Mouse (Mus musculus) kidney, postnatal 36 days (tissue): ENCODE results near the gene Try5.
"Not testable (repeated sequence)": the region's sequence is repeated elsewhere in the genome, so short reads cannot be mapped to it uniquely, and the experiment has no call there.

Experiments used
- DNase-seq, 2 experiments: peaks; one replicate each; pipeline ENCODE4 v3.0.0; 2021 to 2022; ENCODE audit warnings: mixed read lengths in 2 of 2

Try5 gene

GRCm38 (mm10) chr6:41316741-41317140 lies at the start of gene Try5:
Try5 (minus strand) TSS chr6:41316841.
- not testable (repeated sequence) for DNase-seq

DNA sequence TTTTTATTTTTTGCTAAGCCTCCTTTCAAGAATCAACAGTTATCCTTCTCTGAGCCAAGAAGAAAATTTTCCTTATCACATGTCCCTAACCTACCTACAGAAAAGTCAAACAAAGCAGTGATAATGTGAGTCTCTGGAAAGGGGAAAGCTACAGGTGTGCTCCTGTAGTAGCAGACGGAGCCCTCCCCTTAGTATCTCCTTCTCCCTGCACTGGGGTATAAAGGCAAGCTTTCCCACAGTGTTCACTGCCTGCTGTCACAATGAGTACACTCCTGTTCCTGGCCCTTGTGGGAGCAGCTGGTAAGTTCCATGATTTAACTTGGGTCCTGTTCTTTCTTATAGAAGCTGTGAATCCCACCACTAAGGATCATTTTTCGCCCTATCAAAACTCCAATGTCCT lies 37.3 kb upstream of the Try5 start, which contains the start of gene Try10:
Gene Try10 (plus strand): TSS at position 174 of the 400 bp plus-strand sequence.
- DNase-seq: no peak

- DNase-seq: no peak
Observed at GRCm38 (mm10) chr6:41301969-41302368, 14.7 kb downstream of the Try5 start, which contains the start of gene Try4. Try4 (plus strand) TSS chr6:41302269.

- no peak for DNase-seq
Observed at GRCm38 (mm10) chr6:41298255-41298654, 18.4 kb downstream of the Try5 start.

GRCm38 (mm10) chr6:41266140-41266539 lies 50.5 kb downstream of the Try5 start:
- no peak for DNase-seq

DNA sequence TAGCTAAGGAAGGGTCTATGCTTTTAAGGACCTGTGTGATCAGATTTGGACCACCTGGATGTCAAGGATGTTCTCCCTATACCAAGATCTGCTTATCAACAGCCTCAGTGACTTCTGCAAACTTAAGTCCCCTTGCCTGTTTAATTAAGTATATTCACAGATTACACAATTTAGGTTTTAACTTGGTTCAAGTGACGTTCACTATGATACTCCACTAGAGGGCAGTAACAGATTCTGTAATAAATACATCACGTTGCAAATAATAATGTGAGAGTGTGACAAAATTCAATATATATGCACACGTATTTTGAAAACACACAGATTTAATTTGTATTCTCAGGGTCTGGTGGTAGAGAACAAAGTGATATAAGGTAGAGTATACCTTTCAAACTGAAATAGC lies 53.8 kb downstream of the Try5 start:
- no peak for DNase-seq
